Mouse (Mus musculus) adrenal gland, postnatal 25 days (tissue): Measurements from ENCODE around the gene Tbl1xr1. TPM values are rescaled to one million over a fixed set of nuclear protein-coding genes. Genes with fewer than 3 reads are reported as not detected.

Experiments used
- DNase-seq: peaks from one replicate; pipeline ENCODE4 v3.0.0; 2021; ENCODE audit warnings: mixed read lengths
- long read RNA-seq: library from polyadenylated mRNA; stranded (forward); transcript quantifications from one replicate; pipeline ENCODE4 v2.0.0, GENCODE M21; 2021
- total RNA-seq: library from RNA; stranded (reverse); gene quantifications from 2 replicates; pipeline ENCODE4 v1.2.3, GENCODE M21; 2021

Gene Tbl1xr1
- 66.3 and 122 TPM in 2 replicates for total RNA-seq
- long read RNA-seq, full-length matches to known transcripts, result 5 of 14 reads
- long read RNA-seq, partial matches to known transcripts, result 2 of 14 reads
- long read RNA-seq, other reads (novel, unspliced or antisense), result 7 of 14 reads

GRCm38 (mm10) chr3:22076561-22076935, at the start of gene Tbl1xr1:
Gene Tbl1xr1 (plus strand): TSS chr3:22076652.
- peak; percentile 95 for DNase-seq

GRCm38 (mm10) chr3:22038004-22038403, 38.4 kb upstream of the Tbl1xr1 start:
- DNase-seq, result no peak

- no peak for DNase-seq
Observed at GRCm38 (mm10) chr3:22039036-22039795, 37.2 kb upstream of the Tbl1xr1 start.

- DNase-seq, result no peak
Observed at GRCm38 (mm10) chr3:22040627-22041026, 35.8 kb upstream of the Tbl1xr1 start.

GRCm38 (mm10) chr3:22047203-22047602, 29.2 kb upstream of the Tbl1xr1 start:
- DNase-seq, result no peak

- DNase-seq, result no peak
Observed at GRCm38 (mm10) chr3:22056664-22057328, 19.7 kb upstream of the Tbl1xr1 start.

- DNase-seq, result no peak
Observed at GRCm38 (mm10) chr3:22058206-22058804, 18.1 kb upstream of the Tbl1xr1 start.

- no peak for DNase-seq
Observed at GRCm38 (mm10) chr3:22061163-22061562, 15.3 kb upstream of the Tbl1xr1 start.

GRCm38 (mm10) chr3:22068621-22069020, 7.8 kb upstream of the Tbl1xr1 start:
- no peak for DNase-seq

GRCm38 (mm10) chr3:22073916-22074315, 2.5 kb upstream of the Tbl1xr1 start:
- DNase-seq, result no peak

- peak; percentile 22 for DNase-seq
Observed at GRCm38 (mm10) chr3:22074591-22075294, 1.7 kb upstream of the Tbl1xr1 start.

- peak; percentile 11 for DNase-seq
Observed at GRCm38 (mm10) chr3:22075517-22075886, 950 bp upstream of the Tbl1xr1 start.

GRCm38 (mm10) chr3:22075887-22076560, 428 bp upstream of the Tbl1xr1 start:
- DNase-seq, result peak; percentile 90

- no peak for DNase-seq
Observed at GRCm38 (mm10) chr3:22076936-22077656, 644 bp downstream of the Tbl1xr1 start.

GRCm38 (mm10) chr3:22077657-22078475, 1.4 kb downstream of the Tbl1xr1 start:
- DNase-seq, result peak; percentile 27

- DNase-seq, result no peak
Observed at GRCm38 (mm10) chr3:22078529-22078928, 2.1 kb downstream of the Tbl1xr1 start.

GRCm38 (mm10) chr3:22081869-22082268, 5.4 kb downstream of the Tbl1xr1 start:
- DNase-seq, result no peak

- DNase-seq, result no peak
Observed at GRCm38 (mm10) chr3:22082823-22083222, 6.4 kb downstream of the Tbl1xr1 start.

- DNase-seq, result no peak
Observed at GRCm38 (mm10) chr3:22084222-22084996, 8.0 kb downstream of the Tbl1xr1 start.
